Mouse (Mus musculus) small intestine, adult 2 months (tissue): Measurements from ENCODE around the gene Ppm1h.

Source experiments
- CTCF ChIP-seq: fragments of 200-500 bp; IDR thresholded peaks from 2 replicates; pipeline ENCODE4 v1.5.1; 2012; ENCODE audit warnings: low read depth, mild to moderate bottlenecking, control low read depth, inconsistent platforms, low read length, moderate library complexity, mixed read lengths; ENCODE audit not compliant: insufficient replicate concordance, insufficient read length; ENCODE audit errors: extremely low read depth
- POLR2A ChIP-seq: fragments of 200-500 bp; IDR thresholded peaks from 2 replicates; pipeline ENCODE4 v1.6.1; 2012; ENCODE audit warnings: low read depth, mild to moderate bottlenecking, control low read depth, inconsistent platforms, low read length, moderate library complexity

- no peak for TF ChIP-seq CTCF
- TF ChIP-seq POLR2A: no peak
These were observed 56.0 kb downstream of the Ppm1h start for GRCm38 (mm10) chr10:122734521-122734920.
